Mouse (Mus musculus): ENCODE results near the gene Shank2.

GRCm38 (mm10) chr7:144078661-144079060 is 76.9 kb downstream of the Shank2 start:
- no peak for TF ChIP-seq USF1 (IDR thresholded peaks at IDR 0.05; ENCODE audit: low read depth)
- TF ChIP-seq CTCF (IDR thresholded peaks at IDR 0.05; ENCODE audit: control insufficient read depth, insufficient read depth, insufficient read length), result no peak
- no peak for TF ChIP-seq FOSL1 (IDR thresholded peaks at IDR 0.05; ENCODE audit: insufficient read depth, low read length, poor library complexity, severe bottlenecking)
- TF ChIP-seq MAX (IDR thresholded peaks at IDR 0.05), result no peak
- no peak for TF ChIP-seq MYOG (IDR thresholded peaks at IDR 0.05; ENCODE audit: control insufficient read depth, extremely low read depth, insufficient read length)
- no peak for TF ChIP-seq MYOD1 (IDR thresholded peaks at IDR 0.05; ENCODE audit: control insufficient read depth, insufficient read length, low read depth)
- TF ChIP-seq CEBPB (IDR thresholded peaks at IDR 0.05; ENCODE audit: low read depth), result no peak
